Mouse (Mus musculus): Measurements from ENCODE around the gene Acsl5. TPM values are rescaled to one million over a fixed set of nuclear protein-coding genes. Genes with fewer than 3 reads are reported as not detected.

The Acsl5 gene
- total and polyA plus RNA-seq, 3 experiments: 21.8 to 111 (median 30.1) TPM

DNA sequence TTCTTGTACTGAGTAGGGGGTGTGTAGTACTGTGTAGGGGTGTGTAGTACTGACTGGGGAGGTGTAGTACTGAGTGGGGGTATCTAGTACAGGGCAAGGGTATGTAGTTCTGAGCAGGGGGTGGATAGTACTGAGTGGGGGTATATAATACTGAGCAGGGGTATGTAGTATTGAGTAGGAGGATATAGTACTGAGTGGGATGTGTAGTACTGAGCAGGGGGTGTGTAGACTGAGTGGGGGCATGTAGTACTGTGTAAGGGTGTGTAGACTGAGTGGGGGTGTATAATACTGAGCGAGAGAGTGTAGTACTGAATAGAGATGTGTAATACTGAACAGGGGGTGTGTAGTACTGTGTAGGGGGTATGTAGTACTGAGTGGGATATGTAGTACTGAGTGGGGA, 40.0 kb upstream of the Acsl5 start:
- TF ChIP-seq CTCF (IDR thresholded peaks at IDR 0.05; ENCODE audit: low read depth, low read length) (no peak), GATA2 (IDR thresholded peaks at IDR 0.05; ENCODE audit: borderline replicate concordance, low read depth, low read length) (no peak), GATA1 (IDR thresholded peaks at IDR 0.05; ENCODE audit: borderline replicate concordance, low read length) (no peak), POLR2AphosphoS5 (IDR thresholded peaks at IDR 0.05; ENCODE audit: insufficient replicate concordance, low read depth, low read length) (no peak), TAL1 (conservative IDR thresholded peaks at IDR 0.05; ENCODE audit: low read depth, low read length) (no peak)
- ATAC-seq (ENCODE audit: extremely low read depth, insufficient number of reproducible peaks, low FRiP score, poor library complexity, severe bottlenecking): no peak
- Histone ChIP-seq H3K4me3 (ENCODE audit: low read depth, low read length) (no peak overlapping the region), H3K36me3 (replicated peaks) (no peaks in the 10 kb centered on the region), H3K27me3 (ENCODE audit: insufficient read depth, low read length) (peaks cover 14% of the 10 kb centered on the region), H3K9me3 (replicated peaks) (no peaks in the 10 kb centered on the region), H3K4me1 (ENCODE audit: insufficient read depth, low read depth, low read length) (no peaks in the 10 kb centered on the region)
- no peak for DNase-seq (ENCODE audit: low spot score)

DNA sequence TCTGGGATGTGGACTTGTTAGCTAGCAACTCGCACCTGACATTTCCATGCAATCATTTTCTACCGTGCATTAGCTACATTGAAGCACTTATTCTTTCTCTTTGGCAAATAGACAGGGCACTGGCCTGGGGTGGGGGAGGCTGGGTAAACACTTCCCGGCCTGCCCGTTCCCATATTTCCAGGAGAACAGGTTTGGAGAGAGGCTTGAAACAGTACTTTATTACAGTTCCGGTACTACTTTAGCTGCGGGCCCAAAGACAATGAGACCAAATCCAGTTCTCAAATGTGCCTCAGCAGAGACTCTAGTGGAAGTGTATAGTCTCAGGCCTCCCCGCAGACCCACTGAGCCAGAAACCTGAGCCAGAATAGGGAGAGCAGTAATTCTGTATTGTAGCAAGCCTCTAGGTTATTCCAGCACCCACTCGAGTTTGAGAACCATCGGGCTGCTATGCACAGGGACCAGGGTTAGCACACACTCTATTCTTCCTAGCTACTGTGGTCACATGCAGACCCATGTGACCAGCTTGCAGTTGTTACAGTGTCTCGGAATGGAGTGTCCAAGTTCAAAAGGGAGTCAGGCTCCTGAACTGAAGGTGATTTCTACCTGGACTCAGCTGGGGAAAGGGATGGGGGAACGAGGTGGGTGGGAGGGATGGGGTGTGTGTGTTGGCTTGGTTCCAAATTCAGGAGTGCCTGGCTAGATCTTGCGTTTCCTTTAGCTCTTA, 38.0 kb upstream of the Acsl5 start:
- H3K27me3 ChIP-seq (ENCODE audit: insufficient read depth, low read length): peaks cover 13% of the 10 kb centered on the region
- no peak overlapping the region for H3K4me3 ChIP-seq (ENCODE audit: low read depth, low read length)
- peaks cover 8% of the 10 kb centered on the region for H3K4me1 ChIP-seq (ENCODE audit: insufficient read depth, low read depth, low read length)
- H3K36me3 ChIP-seq (replicated peaks): no peaks in the 10 kb centered on the region
- no peaks in the 10 kb centered on the region for H3K9me3 ChIP-seq (replicated peaks)
- ATAC-seq (ENCODE audit: extremely low read depth, insufficient number of reproducible peaks, low FRiP score, poor library complexity, severe bottlenecking) (no peak), DNase-seq (ENCODE audit: low spot score) (no peak)
- TF ChIP-seq GATA1 (IDR thresholded peaks at IDR 0.05; ENCODE audit: borderline replicate concordance, low read length) (no peak), TAL1 (conservative IDR thresholded peaks at IDR 0.05; ENCODE audit: low read depth, low read length) (no peak), POLR2AphosphoS5 (IDR thresholded peaks at IDR 0.05; ENCODE audit: insufficient replicate concordance, low read depth, low read length) (no peak), CTCF (IDR thresholded peaks at IDR 0.05; ENCODE audit: low read depth, low read length) (no peak), GATA2 (IDR thresholded peaks at IDR 0.05; ENCODE audit: borderline replicate concordance, low read depth, low read length) (no peak)

DNA sequence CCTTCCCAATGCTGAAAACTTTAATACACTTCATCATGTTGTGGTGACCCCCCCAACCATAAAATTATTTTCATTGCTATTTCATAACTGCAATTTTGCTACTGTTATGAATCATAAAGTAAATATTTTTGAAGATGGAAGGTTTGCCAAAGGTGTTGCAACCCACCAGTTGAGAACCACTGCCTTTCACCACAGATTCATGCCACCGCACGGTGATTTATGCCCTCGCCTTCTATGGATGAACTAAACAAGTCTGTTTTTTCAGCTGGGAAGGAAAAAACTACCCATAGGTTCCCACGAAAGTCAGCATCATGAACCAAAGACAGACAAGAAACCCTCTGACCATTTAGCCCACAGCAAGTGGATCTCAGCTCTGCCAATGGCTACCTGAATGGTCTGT, 34.9 kb upstream of the Acsl5 start:
- DNase-seq (ENCODE audit: low spot score): no peak
- H3K9me3 ChIP-seq (replicated peaks): no peaks in the 10 kb centered on the region
- no peak overlapping the region for H3K4me3 ChIP-seq (ENCODE audit: low read depth, low read length)
- peaks cover 12% of the 10 kb centered on the region for H3K4me1 ChIP-seq (ENCODE audit: insufficient read depth, low read depth, low read length)
- TF ChIP-seq GATA2 (IDR thresholded peaks at IDR 0.05; ENCODE audit: borderline replicate concordance, low read depth, low read length): no peak
- TF ChIP-seq CTCF (IDR thresholded peaks at IDR 0.05; ENCODE audit: low read depth, low read length): no peak
- TF ChIP-seq GATA1 (IDR thresholded peaks at IDR 0.05; ENCODE audit: borderline replicate concordance, low read length): no peak
- TF ChIP-seq TAL1 (conservative IDR thresholded peaks at IDR 0.05; ENCODE audit: low read depth, low read length): no peak
- no peak for TF ChIP-seq POLR2AphosphoS5 (IDR thresholded peaks at IDR 0.05; ENCODE audit: insufficient replicate concordance, low read depth, low read length)
- no peaks in the 10 kb centered on the region for H3K36me3 ChIP-seq (replicated peaks)
- no peak for ATAC-seq (ENCODE audit: extremely low read depth, insufficient number of reproducible peaks, low FRiP score, poor library complexity, severe bottlenecking)
- peaks cover 13% of the 10 kb centered on the region for H3K27me3 ChIP-seq (ENCODE audit: insufficient read depth, low read length)

DNA sequence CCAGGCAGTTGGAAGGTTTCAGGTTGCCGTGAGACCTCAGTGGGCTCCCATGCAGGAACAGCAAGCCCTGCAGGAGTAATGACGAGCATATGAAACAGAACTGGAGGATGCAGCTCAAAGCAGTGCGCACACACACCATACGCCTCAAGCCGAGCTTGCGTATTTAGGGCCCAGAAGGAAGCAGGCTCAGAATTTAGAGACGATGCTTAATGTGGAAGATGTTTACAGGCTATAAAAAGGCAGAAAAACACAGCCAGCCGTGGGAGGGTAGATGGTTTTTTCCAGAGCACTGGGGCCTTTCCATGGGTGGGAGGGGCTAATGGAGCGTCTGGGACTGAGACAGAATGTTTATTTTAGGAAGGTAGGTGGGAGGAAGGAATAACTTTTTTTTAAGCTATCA, 34.4 kb upstream of the Acsl5 start:
- ATAC-seq (ENCODE audit: extremely low read depth, insufficient number of reproducible peaks, low FRiP score, poor library complexity, severe bottlenecking) (no peak), DNase-seq (ENCODE audit: low spot score) (no peak)
- TF ChIP-seq GATA2 (IDR thresholded peaks at IDR 0.05; ENCODE audit: borderline replicate concordance, low read depth, low read length) (no peak), CTCF (IDR thresholded peaks at IDR 0.05; ENCODE audit: low read depth, low read length) (no peak), GATA1 (IDR thresholded peaks at IDR 0.05; ENCODE audit: borderline replicate concordance, low read length) (no peak), POLR2AphosphoS5 (IDR thresholded peaks at IDR 0.05; ENCODE audit: insufficient replicate concordance, low read depth, low read length) (no peak)
- Histone ChIP-seq H3K4me3 (ENCODE audit: low read depth, low read length) (no peak overlapping the region), H3K36me3 (replicated peaks) (no peaks in the 10 kb centered on the region), H3K27me3 (ENCODE audit: insufficient read depth, low read length) (peaks cover 13% of the 10 kb centered on the region), H3K9me3 (replicated peaks) (no peaks in the 10 kb centered on the region), H3K4me1 (ENCODE audit: insufficient read depth, low read depth, low read length) (peaks cover 12% of the 10 kb centered on the region)

DNA sequence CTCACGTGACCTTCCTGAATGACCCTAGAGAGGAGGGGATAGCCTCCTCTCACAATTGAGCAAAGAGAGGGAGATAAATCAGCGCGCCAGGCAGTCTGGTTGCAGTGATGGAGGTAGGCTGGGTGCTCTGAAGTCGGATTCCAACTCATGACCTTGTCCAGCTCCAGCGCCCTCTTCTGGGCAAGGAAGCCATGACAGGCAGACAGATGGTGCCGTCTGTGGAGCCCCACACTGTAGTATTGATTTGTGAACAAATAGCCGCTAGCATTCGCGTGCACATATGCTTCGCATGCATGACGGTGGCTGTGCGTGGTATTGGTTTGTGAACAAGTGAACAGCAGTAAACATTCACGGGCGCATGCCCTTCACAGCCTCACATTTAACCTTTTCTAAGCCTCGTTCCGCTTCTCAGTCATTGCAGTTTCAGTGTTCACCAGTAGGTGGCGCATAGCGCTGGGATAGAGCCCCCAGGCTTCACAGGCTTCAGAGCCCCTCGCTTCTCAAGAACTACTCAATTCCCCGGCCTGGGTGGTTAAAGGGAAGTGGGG, 33.5 kb upstream of the Acsl5 start:
- TF ChIP-seq GATA1 (IDR thresholded peaks at IDR 0.05; ENCODE audit: borderline replicate concordance, low read length) (no peak), POLR2AphosphoS5 (IDR thresholded peaks at IDR 0.05; ENCODE audit: insufficient replicate concordance, low read depth, low read length) (no peak), GATA2 (IDR thresholded peaks at IDR 0.05; ENCODE audit: borderline replicate concordance, low read depth, low read length) (no peak), CTCF (IDR thresholded peaks at IDR 0.05; ENCODE audit: low read depth, low read length) (peak; percentile 88)
- Histone ChIP-seq H3K27me3 (ENCODE audit: insufficient read depth, low read length) (peaks cover 13% of the 10 kb centered on the region), H3K36me3 (replicated peaks) (no peaks in the 10 kb centered on the region), H3K9me3 (replicated peaks) (no peaks in the 10 kb centered on the region), H3K4me1 (ENCODE audit: insufficient read depth, low read depth, low read length) (peaks cover 12% of the 10 kb centered on the region), H3K4me3 (ENCODE audit: low read depth, low read length) (peak overlapping the region; percentile 30; the same call in 1 of the 2 replicates)
- ATAC-seq (ENCODE audit: extremely low read depth, insufficient number of reproducible peaks, low FRiP score, poor library complexity, severe bottlenecking) (peak; percentile 34; the same call in 1 of the 2 replicates), DNase-seq (ENCODE audit: low spot score) (peak; percentile 32)

DNA sequence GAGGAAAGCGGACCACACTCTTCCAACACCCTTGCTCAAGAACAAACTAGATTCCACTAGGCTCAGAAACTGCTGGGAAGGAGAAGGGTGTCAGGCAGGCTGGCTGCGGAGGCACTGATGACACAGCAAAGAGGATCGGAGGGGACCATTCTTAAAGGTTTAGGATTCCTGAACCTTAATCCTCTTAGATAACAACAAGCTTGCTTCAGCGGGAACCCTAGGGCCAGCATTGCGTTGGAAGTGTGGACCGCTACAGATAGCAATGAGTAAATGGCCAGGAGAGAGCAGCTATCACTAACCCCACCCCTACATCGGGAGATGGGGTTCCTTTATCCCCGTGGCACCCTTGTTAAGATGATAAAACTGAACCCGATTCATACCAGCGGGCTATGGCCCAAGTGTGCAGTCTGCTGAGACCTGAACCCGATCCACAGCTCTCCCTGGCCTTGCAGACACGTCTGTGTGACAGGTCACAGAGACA, 33.0 kb upstream of the Acsl5 start:
- no peak for DNase-seq (ENCODE audit: low spot score)

More for the DNA sequence above, 33.0 kb upstream of the Acsl5 start:
- peaks cover 13% of the 10 kb centered on the region for H3K27me3 ChIP-seq (ENCODE audit: insufficient read depth, low read length)
- H3K9me3 ChIP-seq (replicated peaks): no peaks in the 10 kb centered on the region
- H3K4me1 ChIP-seq (ENCODE audit: insufficient read depth, low read depth, low read length): peaks cover 12% of the 10 kb centered on the region
- TF ChIP-seq POLR2AphosphoS5 (IDR thresholded peaks at IDR 0.05; ENCODE audit: insufficient replicate concordance, low read depth, low read length) (no peak), GATA1 (IDR thresholded peaks at IDR 0.05; ENCODE audit: borderline replicate concordance, low read length) (no peak), CTCF (IDR thresholded peaks at IDR 0.05; ENCODE audit: low read depth, low read length) (no peak), GATA2 (IDR thresholded peaks at IDR 0.05; ENCODE audit: borderline replicate concordance, low read depth, low read length) (no peak), TAL1 (conservative IDR thresholded peaks at IDR 0.05; ENCODE audit: low read depth, low read length) (no peak)
- H3K36me3 ChIP-seq (replicated peaks): no peaks in the 10 kb centered on the region
- no peak for ATAC-seq (ENCODE audit: extremely low read depth, insufficient number of reproducible peaks, low FRiP score, poor library complexity, severe bottlenecking)
- no peak overlapping the region; the same call in 1 of the 2 replicates for H3K4me3 ChIP-seq (ENCODE audit: low read depth, low read length)
